Mouse (Mus musculus): ENCODE results near the gene Zfp691. TPM values are rescaled to one million over a fixed set of nuclear protein-coding genes. Genes with fewer than 3 reads are reported as not detected.

Gene Zfp691
- total RNA-seq, 2 experiments from 2014 or later: 4.6 to 8.5 TPM

- peak; percentile 30; the same call in 1 of the 2 replicates for ATAC-seq (replicated peaks; ENCODE audit: low FRiP score, poor library complexity, severe bottlenecking)
These were observed 910 bp downstream of the Zfp691 start for GRCm38 (mm10) chr4:119172919-119173650.

DNA sequence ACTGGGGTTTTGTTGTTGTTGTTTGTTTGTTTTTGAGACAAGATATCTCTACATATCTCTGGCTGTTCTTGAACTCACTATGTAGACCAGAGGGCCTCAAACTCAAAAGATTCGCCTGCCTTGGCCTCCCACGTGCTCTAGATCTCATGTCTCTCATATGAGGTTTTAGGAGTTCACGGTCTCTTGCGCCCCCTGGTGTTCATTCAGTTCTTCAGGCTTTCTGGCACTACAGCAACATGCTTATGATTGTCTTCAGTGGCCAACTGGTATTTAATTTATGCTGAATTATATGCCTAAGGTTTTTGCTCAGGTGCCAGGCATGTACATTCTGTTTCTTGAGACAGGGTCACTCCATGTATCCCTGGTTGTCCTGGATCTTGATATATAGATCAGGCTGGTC lies 6.3 kb downstream of the Zfp691 start:
- ATAC-seq (replicated peaks; ENCODE audit: low FRiP score, poor library complexity, severe bottlenecking): peak; percentile 71; the same call in 1 of the 2 replicates

GRCm38 (mm10) chr4:119167068-119167467 lies 6.9 kb downstream of the Zfp691 start:
- no peak for ATAC-seq (replicated peaks; ENCODE audit: low FRiP score, poor library complexity, severe bottlenecking)

DNA sequence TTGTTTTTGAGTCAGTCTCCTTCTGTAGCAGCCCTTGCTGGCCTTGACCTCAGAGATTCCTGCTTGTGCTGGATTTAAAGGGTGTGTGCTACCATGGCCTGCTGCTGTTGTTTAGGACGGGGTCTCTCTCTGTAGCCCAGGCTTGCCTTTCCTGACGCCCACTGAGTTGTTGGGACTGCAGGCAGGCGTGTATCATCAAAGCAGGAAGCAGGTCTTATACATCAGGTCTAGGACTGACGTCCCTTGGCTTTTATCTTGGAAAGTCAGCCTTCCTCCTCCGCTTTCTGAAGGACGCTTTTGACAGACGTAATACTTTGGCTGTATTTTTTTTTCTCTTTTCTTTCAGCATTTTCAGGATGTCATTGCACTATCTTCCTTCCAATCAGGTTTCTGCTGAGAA lies 8.1 kb downstream of the Zfp691 start:
- no peak for ATAC-seq (replicated peaks; ENCODE audit: low FRiP score, poor library complexity, severe bottlenecking)

- ATAC-seq (replicated peaks; ENCODE audit: low FRiP score, poor library complexity, severe bottlenecking): no peak
These were observed 11.0 kb downstream of the Zfp691 start for GRCm38 (mm10) chr4:119162990-119163389.

DNA sequence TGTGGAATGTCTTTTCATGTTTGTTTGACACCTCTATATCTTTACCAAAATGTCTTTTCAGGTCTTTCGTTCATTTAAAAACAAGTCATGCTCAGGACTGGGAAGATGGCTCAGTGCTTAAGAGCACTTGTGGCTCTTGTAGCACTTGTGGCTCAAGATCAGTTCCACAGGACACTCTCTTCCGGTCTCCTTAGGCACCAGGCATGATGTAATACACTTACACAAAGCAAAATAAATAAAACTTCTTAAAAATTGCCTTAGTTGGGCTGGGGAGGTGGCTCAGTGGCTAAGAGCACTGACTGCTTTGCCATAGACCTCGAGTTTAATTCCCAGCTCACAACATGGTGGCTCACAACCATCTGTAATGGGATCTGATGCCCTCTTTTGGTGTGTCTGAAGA lies 12.6 kb downstream of the Zfp691 start:
- ATAC-seq (replicated peaks; ENCODE audit: low FRiP score, poor library complexity, severe bottlenecking): no peak

GRCm38 (mm10) chr4:119157891-119158290 lies 16.1 kb downstream of the Zfp691 start:
- no peak for ATAC-seq (replicated peaks; ENCODE audit: low FRiP score, poor library complexity, severe bottlenecking)

DNA sequence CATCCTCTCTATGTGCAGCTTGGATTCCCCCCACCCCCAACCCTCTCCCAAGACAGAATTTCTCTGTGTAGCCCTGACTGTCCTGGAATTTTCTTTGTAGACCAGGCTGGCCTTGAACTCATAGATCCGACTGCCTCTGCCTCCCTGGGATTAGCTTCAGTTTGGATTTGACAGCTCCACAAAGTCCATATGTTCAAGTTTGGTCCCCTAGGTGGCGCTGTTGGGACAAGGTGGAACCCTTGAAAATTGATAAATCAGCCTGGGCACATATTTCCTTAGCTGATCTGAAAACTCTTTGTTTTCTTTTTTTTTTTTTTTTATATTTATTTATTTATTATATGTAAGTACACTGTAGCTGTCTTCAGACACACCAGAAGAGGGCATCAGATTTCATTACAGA lies 16.8 kb downstream of the Zfp691 start:
- ATAC-seq (replicated peaks; ENCODE audit: low FRiP score, poor library complexity, severe bottlenecking): peak; percentile 73

GRCm38 (mm10) chr4:119148741-119149140 lies 25.3 kb downstream of the Zfp691 start:
- no peak for ATAC-seq (replicated peaks; ENCODE audit: low FRiP score, poor library complexity, severe bottlenecking)

DNA sequence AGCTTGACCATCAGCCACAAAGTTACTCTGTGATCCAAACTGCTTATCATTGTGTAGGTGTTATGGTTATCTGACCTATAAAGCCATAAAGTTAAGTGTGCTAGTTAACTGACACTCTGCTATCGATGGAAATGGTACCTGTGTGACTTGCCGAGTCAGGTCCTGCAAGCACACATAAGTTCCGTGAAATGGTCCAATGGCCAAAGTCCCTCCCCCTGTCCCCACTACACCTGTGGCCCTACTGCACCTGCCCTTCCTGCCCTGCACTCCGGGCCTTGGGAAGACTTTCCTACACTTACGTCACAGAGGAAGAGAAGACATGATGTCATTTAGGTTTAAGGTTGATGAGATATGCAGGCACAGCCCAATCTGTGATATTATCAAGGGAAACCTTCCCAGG lies 26.6 kb downstream of the Zfp691 start:
- no peak for ATAC-seq (replicated peaks; ENCODE audit: low FRiP score, poor library complexity, severe bottlenecking)

DNA sequence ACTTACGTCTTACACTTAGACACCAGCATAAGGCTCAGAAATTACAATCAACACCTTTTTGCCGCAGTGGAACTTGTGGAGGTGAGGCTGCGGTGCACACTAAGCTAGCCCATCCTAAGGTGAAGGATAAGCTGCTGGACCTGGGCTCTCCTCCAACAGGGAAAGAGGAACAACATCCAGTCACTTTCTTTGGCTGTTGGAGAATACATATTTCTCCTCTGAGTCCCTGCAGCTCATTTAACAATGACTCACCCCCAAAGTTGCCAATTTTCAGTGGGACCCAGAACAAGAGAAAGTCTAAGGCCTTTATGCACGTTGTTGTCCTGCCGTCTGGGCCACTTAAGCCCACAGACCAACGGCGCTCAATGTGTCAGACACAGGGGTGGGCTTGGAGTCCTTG lies 27.2 kb downstream of the Zfp691 start:
- no peak for ATAC-seq (replicated peaks; ENCODE audit: low FRiP score, poor library complexity, severe bottlenecking)

- ATAC-seq (replicated peaks; ENCODE audit: low FRiP score, poor library complexity, severe bottlenecking): peak; percentile 30; the same call in 1 of the 2 replicates
These were observed 31.6 kb downstream of the Zfp691 start for GRCm38 (mm10) chr4:119142230-119142871.

GRCm38 (mm10) chr4:119141191-119141590 lies 32.8 kb downstream of the Zfp691 start:
- no peak for ATAC-seq (replicated peaks; ENCODE audit: low FRiP score, poor library complexity, severe bottlenecking)

- peak; percentile 39; the same call in 1 of the 2 replicates for ATAC-seq (replicated peaks; ENCODE audit: low FRiP score, poor library complexity, severe bottlenecking)
These were observed 33.9 kb downstream of the Zfp691 start for GRCm38 (mm10) chr4:119140126-119140525.

- no peak for ATAC-seq (replicated peaks; ENCODE audit: low FRiP score, poor library complexity, severe bottlenecking)
These were observed 35.2 kb downstream of the Zfp691 start for GRCm38 (mm10) chr4:119138776-119139175.

DNA sequence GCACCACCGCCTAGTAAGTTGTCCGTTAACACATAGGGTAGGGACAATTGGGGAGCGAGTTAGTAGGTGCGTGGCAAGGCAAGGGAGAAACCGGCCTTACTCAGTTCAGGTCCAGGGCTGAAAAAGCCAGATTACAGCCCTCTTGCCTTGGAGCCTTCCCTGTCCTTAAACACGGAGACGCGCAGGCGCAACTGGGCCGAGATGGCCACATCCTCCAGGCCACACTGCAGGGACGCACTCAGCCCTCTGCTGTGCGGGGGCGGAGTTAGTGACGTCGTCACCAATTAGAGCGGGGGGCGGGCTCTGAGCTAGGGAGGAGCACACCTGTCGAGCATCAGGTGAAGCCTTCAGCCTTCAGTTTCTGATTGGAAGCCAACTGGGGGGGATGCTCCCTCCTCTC lies 35.8 kb downstream of the Zfp691 start:
- ATAC-seq (replicated peaks; ENCODE audit: low FRiP score, poor library complexity, severe bottlenecking): no peak

- ATAC-seq (replicated peaks; ENCODE audit: low FRiP score, poor library complexity, severe bottlenecking): no peak
These were observed 36.7 kb downstream of the Zfp691 start for GRCm38 (mm10) chr4:119137313-119137712.

DNA sequence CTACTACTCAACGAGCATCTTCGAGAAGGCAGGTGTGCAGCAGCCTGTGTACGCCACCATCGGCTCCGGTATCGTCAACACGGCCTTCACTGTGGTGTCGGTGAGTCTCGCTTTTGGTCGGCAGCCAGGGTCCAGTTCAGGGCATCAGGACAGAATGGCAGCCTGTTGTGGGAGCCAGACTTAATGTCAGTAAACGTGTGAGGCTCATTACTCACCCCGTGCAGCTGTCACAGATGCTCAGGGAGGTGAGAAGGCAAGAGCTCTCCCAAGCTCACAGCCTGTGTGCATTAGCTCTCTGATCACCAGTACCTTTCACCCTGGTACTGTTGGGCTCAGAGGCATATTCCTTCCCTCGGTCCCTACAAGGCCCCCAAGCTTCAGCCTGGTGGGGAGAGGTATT lies 40.1 kb downstream of the Zfp691 start:
- ATAC-seq (replicated peaks; ENCODE audit: low FRiP score, poor library complexity, severe bottlenecking): no peak

- ATAC-seq (replicated peaks; ENCODE audit: low FRiP score, poor library complexity, severe bottlenecking): no peak
These were observed 40.7 kb downstream of the Zfp691 start for GRCm38 (mm10) chr4:119133306-119133705.

DNA sequence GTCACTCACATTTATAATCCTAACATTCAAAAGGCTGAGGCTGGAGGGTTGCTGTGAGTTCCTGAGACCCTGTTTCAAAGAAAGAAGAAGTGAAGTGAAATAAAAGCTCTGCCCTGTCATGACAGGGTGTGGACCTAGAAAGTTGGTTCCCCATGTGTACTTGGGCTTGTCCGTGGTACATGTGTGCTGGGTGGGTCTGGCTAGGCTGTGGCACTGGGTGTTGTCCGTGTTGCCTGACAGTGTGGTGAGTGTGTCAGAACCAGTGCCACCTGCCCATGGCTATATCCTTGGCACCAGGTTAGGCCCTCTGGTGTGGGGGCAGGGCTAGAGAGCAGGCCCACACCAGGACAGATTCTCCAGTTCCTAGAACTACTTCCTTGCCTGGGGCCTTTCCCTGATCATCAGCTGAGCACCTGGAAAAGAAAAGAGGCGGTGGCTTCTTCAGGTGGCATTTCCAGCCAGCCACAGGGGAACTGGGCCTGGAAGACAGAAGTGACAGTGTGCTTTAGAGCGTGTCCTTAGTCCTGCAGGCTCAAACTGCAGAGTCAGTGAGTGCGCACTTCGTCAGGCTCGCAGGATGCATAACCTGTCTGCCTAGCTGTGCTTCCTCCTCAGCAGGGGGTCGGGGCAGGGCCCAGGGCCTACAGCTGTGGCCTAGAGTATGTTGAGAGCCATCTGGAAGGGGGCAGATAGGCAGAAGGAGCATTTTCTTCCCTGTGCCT lies 42.6 kb downstream of the Zfp691 start:
- no peak for ATAC-seq (replicated peaks; ENCODE audit: low FRiP score, poor library complexity, severe bottlenecking)

- ATAC-seq (replicated peaks; ENCODE audit: low FRiP score, poor library complexity, severe bottlenecking): no peak
These were observed 44.9 kb downstream of the Zfp691 start for GRCm38 (mm10) chr4:119129096-119129495.
